Mouse (Mus musculus): ENCODE results near the gene Crybb3.

The Crybb3 gene

DNA sequence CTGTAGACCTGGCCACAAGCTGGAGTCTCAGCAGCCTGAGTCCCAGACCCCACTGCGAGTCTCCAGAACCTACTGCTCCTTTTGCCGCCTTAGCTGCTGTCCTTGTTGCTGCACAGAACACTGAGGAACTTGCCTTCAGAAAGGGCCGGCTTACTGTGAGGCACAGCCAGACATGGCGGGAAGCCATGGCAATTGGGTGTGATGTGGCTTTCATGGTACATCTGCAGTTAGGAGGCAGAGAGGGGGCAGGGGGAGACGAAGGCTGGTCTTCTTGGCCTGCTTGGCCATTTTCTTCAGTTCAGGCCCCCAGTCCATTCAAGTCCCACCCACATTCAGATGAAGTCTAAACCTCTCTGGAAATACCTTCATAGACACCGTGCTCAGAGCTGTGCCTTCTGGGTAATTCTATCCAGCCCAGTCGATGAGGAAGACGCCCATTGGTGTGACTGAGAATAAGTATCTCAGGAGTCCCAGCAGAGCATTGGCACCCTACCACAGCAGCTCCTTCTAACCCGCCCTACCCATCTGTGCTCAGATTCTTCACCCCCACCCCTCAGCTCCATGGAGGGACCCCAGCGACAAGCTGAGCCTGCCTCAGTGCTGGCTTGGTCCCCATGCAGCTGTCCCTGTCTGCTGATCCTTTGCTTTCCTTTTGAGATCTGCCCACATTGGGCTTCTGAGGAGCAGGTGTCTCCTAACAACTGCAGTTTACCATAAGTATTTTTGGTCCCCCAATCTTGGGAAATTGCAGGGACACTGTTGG is 35.7 kb downstream of the Crybb3 start:
- DNase-seq (ENCODE audit: low read depth): no peak

GRCm38 (mm10) chr5:113043531-113043930 is 37.9 kb downstream of the Crybb3 start:
- DNase-seq (ENCODE audit: low read depth): no peak

GRCm38 (mm10) chr5:113041567-113042071 is 39.8 kb downstream of the Crybb3 start:
- no peak for DNase-seq (ENCODE audit: low read depth)

DNA sequence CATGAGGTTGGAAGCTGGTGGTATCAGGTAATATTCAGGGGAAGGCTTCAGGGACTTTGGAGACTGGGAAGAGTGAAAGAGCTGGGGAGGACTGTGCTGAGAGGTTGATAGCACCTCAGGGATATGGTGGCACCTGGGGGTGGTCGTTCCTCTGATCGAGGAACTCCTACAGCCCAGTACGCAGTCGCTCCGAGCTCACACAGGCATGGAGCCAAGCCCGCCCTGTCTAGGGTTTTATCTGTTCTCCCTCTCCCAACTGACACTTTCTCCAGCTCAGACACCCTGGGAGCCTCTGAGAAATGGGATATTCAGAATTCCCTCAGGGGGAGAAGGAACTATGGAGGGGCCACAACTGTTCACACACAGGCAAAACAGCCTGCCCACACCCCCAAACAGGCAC is 40.6 kb downstream of the Crybb3 start:
- DNase-seq (ENCODE audit: low read depth): no peak

DNA sequence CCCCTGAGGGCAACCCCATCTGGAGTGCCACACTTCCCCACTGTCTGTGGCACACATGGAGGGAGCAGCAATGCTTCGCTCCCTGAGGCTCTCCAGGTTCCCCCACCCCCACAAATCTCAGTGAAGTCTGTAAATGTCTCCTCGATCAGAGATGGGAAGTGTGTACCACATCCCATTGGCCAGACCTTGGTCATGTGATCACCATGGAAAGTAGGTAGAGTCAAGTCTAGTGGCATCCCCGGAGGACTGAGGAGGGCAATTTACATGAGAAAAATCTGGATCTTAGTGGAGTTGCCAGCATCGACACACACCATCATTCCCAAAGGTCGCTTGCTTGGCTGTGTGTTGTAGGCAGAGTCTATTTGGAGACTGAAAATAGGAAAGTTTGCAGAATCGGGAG is 42.8 kb downstream of the Crybb3 start:
- no peak for DNase-seq (ENCODE audit: low read depth)

- DNase-seq (ENCODE audit: low read depth): peak; percentile 42
Observed at GRCm38 (mm10) chr5:113035094-113036047, 46.0 kb downstream of the Crybb3 start.

DNA sequence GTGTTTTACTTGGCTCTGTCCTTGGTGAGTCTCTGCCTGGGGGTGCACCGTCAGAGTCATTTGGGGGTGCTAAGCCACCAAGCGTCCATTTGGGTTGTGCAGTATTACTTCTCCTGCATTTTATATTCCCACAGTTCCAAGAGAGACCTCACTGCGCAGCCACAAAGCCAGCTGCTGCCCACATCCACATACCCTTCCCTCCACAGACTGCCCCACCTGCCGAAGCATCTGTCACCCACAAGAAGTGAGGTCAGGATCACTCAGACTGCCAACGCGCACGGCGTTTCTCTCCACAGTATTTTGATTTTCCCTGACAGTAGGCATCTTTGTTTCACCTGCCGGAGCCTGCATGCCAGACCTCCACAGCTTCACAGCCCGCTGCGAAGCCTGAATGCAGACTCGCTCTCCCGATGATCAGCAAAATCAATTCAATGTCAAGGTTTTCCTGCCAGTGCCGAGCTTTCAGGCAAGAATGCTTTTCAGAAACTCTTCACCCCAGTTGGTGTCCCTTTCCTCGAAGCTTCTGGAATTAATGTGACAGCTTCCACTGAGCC is 50.1 kb downstream of the Crybb3 start:
- DNase-seq (ENCODE audit: low read depth): no peak

- DNase-seq (ENCODE audit: low read depth): no peak
Observed at GRCm38 (mm10) chr5:113030082-113030481, 51.3 kb downstream of the Crybb3 start.

DNA sequence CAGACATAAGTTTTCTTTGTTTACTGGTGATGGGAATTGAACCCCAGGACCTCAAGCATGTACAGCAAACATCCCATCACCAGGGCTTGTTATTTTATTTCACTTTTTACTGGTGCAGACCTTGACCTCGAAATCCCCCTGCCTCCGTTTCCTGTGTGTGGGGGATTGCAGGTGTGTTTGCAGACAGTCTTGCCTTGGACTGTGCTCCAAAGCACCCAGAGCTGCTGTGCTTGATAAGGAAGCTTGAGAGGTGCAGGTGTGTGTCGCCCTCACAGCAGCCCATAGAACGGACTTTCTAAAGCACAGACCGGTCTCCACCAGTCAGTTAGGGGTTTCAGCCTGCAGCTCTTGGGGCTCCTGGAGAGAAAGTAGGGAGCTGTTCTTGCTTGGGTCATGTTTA is 54.7 kb downstream of the Crybb3 start:
- DNase-seq (ENCODE audit: low read depth): no peak

Data from 416B (cell line).